Mouse (Mus musculus): ENCODE measurements at regions not wholly inside any gene's neighbourhood (a gene's known extent, or its start where the extent isn't known, plus 50 kb on each side); places are given as distances from the start of the nearest gene placed in this dataset.

DNA sequence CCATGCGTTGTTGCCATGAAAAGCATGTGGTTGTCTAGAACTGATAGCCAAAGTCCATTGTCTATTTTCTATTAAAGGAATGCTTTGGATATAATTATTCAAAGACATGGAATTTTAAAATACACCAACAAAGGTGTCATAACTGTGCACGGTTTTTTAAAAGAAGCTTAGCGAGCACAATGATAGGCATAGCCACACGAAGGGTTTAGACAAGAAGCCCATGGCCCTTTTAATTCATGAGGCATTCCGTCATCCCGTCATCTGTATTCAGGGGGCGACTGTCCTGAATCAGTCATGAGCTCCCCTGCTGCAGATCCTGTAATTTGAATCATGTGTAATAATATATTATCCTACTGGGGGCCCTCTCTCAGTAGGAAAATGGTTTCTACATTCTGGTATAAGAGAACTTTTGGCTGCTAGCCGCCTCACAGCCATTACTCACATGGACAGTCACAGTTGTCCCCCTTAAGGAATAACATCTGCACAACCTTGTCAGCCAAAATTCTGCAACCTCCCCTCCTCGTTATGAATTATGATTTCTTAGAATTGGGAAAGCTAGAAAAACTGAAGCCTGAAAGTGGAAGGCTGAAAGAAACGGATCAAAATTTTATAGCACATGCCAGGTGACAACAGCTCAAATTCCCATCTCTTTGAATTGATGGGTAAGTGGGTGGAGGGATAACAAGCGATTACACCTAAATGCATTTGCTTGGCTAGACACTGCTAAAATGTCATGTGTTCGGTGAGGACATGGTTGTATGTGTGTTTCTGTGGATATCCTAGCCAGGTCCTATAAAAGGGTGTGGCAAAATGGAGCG, 225.1 kb downstream of the Usp25 start:
- DNase-seq (ENCODE audit: low spot score): no peak

DNA sequence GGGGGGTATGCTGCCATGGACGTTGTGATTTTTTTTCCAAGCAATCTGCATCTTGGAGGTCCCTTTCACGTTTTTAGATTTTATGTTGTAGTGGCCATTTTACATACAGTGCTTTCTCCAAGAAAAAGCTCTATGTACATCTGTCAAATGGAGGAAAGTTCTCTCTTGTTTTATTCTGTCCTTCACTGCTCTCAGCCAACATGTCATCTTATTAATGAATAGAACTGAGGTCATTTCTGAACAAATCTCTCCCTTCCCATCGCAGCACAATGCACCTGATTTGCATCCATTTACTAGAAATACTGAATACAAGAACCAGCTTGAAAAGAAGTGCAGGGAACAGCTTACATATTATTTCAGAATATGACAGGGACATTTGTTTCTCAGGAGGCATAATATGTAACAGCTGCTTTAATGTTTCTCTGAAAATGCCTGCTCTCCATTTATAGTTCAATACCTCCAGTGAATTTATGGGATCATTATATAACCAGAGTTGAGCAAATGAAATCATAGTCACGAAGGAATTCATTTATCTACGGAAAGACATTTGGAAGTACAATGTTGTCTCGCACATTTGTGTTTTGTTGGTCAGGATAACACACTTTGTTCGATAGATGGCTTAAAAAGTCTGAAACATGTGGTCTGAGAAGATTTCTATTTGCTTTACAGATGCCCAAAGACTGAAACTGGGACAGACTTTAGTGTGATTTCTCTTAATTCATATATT, 224.3 kb downstream of the Usp25 start:
- no peak for DNase-seq (ENCODE audit: low spot score)

DNA sequence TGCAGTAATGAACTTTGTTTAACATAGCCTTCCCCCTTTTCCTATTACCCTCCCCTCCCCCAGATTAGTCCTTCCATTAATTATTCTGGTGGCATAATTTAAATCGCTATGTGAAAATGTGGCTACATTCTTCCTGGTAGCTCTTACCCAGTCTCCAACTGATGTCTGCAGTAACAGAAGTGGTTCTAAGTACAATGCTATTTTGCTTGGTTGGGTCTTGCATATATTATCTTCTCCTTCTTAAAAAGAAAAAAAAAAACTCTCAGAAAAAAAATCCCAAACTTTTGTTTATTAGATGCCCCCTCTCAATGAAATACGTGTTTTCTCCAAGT, 223.7 kb downstream of the Usp25 start:
- no peak for DNase-seq (ENCODE audit: low spot score)

DNA sequence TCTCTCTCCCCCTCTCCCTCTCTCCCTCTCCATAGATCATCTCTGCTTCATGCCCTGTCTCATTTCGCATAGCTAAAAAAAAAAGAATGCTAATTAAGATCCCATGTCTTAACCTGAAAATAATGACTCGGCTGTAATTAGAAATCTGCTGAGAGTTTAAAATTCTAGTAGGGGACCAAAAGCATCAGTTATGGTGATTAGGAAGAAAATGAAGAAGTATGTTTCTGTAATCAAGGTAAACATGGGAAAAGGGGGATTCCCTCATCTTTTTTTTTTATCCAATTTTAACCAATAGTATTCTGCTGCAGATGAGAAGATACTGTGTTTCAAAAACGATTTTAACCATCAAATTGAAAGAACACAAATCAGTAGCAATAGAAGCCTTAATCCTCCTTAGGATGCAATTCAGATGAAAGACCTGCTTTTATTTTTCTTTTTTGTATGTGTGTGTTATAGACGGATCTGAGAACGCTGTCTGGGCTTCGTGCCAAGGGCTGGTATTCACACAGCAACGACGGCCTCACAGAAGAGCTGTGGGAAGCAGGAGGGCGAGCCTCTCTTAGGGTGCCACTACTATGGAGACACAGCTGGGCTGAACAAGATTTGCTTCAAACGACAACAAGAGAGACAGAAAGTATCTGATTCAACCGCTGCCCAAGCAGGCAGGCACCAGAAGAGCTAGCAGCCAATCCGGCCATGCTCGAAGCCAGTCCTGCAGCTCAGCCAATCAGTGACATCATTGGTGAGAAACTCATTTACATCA, 223.2 kb downstream of the Usp25 start:
- DNase-seq (ENCODE audit: low spot score): no peak

DNA sequence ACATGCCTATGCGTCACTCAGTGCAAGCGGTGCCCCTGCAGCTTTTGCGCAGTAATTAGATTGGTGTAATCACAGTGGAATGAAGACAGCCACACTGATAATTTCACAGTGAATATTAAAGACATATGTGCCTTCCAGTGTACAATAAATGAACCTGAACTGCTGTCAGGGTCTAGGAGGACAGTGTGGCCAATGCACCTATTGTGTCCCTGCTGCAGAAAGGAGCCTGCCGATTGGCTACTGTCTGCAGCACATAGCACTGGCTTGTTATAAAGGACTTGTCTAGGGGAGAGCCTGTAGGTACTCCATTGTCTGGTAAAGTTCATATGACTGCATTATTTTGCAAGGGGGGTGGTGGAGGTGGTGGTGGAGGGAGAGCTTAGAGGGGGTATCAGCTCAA, 222.5 kb downstream of the Usp25 start:
- DNase-seq (ENCODE audit: low spot score): no peak

DNA sequence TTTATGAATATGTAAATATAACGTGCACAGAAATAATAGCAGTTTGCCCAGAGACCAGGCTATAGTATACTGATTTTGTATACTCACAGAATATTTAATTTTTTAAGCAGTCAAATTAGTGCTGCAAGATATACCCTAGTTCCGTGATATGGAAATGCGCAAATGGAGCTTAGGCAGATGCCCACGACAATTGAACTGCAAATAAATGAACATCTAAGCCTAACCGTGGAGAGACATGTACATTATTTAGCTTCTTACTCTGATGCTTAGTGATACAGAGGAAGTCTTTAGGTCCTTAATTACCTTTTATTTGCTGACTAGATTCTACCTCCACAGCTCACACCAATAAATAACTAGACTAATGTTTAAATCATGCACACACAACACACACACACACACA, 221.9 kb downstream of the Usp25 start:
- no peak for DNase-seq (ENCODE audit: low spot score)
